Mouse (Mus musculus) Muller cell, postnatal 12 days (primary cell): Measurements from ENCODE around the gene Syt8.

ENCODE experiments used
- DNase-seq: peaks from one replicate; pipeline ENCODE4 v3.0.0-alpha.2; 2015; ENCODE audit errors: inconsistent ontology term

Syt8 gene

DNA sequence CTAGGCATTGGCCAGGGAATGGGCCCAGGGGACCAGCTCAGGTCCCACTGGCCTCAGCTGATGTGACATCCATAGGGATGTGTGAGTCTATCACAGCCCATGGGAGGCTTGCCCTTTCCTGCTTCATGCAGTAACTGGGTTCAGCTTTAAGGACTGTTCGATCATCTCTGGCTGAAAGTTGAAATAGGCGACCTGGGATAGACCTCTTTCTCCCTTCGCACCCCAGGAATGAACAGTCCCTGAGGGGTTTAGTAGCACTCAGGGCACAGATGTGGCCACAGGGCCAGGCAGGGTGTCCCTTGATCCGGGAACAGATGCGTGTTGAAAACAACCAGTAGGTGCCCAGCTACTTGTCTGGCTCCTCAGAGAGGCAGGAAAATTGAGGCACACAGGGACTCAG, 41.6 kb downstream of the Syt8 start:
- no peak for DNase-seq

DNA sequence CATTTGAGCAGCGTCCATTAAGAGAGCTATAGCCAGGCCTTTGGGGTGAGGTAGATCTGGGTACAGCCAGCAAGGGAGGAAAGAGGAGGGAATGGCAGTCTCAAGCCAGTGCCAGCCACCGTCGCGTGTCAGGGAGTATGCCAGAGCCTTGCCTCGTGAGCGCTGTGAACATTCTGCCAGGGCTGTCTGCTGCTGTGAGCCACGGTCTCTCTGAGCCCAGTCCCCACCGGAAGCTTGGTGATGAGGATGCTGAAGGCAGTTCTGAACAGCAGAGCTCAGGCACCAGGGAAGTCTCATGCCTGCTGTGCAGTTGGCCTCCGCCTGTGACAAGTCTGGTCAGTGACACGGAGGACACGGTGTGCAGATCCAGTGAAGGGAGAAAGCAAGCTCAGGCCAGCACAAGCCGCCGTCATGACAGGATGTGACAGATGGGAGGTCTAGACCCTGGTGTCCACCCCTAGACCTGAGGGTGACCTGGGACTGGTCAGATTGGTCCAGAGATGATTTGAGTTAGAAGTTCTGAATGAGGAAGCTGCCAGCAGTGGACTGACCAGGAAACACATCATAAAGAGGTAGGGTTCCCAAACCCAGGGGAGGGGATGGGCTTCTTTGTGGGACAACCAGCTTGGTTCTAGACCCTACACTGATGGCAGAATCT, 42.3 kb downstream of the Syt8 start:
- DNase-seq: no peak

DNA sequence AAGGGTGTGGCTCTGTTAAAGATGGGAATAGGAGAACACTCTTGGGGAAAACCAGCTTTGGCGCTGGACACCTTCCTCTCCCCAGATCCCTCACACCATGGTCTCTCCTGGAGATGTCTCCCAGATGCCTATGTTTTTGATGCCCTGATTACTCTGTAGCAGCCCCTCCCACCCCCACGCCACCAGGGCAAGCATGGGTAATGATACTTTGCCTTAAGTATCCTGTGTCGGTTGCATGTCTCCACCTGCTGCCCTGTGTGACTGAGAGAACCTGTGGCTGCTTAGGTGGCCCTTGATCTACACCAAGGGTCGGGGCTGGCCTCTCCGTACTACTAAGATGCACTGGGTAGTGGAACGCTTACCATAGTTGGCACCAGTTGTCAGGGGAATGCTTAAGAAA, 43.4 kb downstream of the Syt8 start:
- DNase-seq: no peak

DNA sequence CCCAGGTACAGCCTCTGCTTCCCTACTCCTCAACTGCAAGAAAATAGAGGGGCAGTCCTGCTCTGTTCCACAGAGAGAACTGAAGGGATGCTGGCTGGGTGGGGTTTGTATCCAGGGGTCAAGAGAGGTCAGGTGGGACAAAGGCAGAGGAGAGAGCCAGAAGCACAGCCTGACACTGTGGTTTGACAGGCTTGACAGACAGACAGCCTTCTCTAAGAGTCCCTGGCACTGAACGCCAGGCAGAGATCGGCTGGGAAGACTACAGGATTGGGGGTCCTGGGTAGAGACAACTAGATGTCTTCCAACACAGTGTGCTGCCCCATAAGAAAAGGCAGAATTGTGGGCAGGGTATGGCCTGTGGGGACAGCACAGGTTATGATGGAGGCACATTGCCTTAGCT, 43.9 kb downstream of the Syt8 start:
- DNase-seq: no peak

DNA sequence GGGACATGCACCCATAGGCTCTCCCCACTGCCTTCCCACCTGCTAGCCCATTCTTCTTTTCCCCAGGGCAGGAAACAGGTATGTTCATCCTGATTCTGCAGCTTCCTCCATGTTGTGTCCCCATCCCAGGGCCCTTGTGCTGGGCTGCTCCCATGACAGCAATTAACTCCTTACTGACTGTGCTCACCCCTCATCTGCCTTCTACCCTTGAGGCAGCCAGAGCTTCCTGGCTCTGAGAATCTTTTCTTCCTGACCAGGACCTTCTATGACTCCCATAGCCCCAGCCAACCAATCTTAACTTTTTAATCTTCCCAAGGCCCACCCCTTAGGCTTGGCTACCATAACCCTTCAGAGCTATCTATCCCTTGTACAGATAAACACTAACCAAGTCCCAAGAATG, 44.7 kb downstream of the Syt8 start:
- no peak for DNase-seq

DNA sequence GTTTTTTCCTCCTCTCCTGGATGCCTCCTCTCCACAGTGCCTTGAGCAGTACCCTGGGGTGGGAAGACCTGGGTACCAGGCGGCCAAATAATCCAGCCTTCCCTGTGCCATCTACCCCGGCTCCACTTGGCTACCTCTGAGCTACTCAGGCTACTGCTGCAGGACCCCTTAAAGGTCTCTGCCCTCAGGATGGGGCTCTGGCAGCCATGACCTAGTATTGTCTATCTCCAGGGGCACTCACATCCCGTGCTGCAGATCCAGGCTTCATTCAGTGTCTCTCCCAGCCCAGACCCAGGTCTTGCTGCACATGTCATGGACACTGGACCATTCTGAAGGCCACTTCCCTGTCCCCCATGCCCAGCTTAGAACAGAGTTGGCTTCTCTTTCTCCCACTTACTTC, 45.2 kb downstream of the Syt8 start:
- no peak for DNase-seq

DNA sequence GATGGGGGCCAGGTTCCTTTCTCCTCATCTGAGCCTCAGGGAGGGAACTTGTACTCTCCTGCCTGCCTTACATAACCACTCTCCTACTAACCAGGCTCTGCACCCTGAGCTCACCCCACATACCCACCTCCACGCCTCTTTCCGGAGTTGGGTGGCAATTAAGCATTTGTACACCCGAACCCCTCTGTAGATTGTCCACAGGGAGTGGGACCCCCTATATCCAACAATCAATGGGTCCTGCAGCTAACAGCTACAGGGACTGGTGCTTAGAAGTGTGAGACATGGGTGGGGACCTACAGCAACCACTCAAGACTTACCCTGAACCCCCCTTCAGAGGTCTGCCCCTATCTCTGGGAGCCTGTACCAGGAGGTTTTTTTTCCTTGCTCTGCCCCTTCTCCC, 46.0 kb downstream of the Syt8 start:
- no peak for DNase-seq

DNA sequence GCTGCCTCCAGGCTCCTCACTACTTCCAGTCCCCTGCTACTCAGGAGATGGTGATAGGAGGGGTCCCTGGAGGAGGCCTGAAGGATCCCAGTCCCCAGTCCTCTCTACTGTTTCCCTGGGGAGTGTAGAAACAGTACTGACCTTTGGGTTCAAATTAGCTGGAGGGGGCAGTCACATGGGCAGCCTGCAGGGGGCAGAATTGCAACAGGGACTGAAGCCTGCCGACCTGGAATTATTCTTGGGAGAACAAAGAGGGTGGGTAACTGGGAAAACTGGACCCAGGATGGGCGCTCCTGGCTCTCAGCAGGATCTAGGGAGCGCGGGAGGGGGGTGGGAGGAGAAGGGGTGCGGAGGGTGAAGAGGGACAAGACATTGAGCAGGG, 46.5 kb downstream of the Syt8 start:
- no peak for DNase-seq

DNA sequence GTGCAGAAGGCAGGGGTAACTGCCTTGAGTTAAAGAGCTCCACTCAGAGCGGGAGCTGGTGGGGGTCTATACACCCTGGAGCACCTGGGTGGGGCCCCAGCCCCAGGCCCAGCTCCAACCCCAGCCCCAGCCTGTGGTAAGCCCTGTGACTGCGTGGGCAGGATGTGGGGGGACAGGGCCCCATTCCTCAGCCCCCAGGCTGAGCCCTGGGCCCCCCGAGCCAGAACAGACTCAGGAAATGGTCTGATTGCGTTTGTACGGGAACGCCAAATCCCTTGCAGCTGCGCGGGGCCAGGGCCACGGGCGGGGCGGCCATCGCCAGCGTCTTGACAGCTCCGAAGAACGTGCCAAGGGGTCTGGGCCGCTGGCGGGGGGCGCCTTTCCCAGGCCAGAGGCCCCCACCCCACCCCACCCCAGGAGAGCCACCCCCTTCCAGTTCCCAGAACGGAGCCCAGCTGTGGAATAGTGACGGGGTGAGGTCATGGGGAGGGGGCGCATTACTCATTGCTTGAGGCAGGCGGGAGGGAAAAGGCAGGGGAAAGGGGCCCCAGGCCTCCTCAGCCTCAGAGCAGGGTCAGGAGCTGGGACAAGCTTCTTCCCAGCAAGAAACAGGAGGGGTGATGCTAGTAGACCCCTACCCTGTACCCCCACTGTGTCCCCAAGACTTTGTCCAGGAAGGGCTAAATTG, 47.1 kb downstream of the Syt8 start:
- peak; percentile 81 for DNase-seq

DNA sequence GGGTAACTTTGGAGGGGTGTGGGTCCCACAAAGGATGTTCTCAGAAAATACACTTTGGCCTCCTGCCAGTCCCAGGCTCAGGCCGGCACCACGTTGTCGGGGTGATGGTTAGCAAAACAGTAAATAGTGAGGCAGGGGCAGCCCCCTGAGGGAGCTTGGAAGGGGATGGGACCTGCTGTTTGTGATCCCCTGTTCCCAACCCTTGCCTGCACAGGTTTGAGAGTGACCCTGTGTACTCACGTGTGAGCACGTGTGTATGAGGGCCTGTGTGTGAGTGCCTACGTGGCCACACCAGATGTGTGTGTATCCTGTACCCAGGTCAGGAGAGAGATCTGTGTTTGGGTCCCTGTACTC, 47.6 kb downstream of the Syt8 start:
- no peak for DNase-seq

DNA sequence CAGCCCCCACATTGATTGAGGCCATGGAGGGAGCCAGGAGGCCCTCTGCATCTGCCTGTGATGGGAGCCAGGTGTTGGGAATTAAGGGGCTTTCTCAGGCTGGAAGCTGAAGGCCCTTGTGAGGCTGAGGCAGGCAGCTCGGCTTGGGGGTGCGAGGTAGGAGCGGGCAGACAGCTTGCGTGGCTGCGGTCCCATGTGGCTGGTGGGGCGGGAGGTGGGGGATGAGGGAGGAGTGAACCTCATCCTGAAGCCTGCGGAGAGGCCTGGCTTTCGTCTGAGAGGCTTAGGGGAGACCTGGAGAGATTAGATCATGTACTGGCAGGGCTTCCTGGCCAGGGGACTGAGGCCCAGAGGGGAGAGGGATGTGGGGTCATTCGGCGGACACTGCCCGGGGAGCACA, 48.5 kb downstream of the Syt8 start:
- no peak for DNase-seq

DNA sequence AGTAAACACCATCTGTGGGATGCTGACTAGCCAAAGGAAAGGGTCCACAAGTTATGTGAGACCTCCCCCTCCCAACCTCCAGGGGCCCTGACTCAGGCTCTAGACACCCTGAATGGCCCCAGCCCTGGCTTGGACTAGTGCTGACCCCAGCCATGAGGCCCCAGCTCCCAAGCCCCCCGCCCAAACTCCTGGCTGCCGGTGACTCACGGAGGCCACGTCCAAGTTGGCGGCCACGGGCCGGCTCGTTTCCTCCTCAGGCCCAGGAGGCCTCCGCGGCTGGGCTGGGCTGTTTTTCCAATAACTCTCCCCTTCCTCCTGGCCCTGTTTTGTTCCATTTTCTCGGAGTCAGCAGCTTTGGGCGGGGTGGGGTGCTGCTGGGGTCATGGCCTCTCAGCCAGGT, 50.1 kb downstream of the Syt8 start:
- no peak for DNase-seq

DNA sequence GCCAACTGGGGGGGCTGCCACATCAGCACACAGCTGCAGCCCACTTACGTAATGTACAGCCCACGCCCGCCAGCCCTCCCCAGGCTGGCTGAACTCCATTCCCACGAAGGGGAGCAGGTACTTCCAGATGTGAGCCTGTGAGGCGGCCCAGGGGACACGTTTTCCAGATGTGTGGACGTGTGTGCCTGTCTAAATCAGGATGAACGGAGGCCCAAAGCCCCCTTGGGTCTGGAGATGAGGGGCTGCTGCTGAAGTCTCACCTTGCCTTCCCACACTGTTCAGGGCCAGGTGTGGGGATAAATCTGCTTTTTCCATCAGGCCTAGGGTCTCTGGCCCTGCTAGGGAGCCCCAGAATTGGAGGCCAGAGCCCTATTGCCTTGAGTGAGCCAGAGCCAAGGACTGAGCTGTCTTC, 52.1 kb downstream of the Syt8 start:
- no peak for DNase-seq

DNA sequence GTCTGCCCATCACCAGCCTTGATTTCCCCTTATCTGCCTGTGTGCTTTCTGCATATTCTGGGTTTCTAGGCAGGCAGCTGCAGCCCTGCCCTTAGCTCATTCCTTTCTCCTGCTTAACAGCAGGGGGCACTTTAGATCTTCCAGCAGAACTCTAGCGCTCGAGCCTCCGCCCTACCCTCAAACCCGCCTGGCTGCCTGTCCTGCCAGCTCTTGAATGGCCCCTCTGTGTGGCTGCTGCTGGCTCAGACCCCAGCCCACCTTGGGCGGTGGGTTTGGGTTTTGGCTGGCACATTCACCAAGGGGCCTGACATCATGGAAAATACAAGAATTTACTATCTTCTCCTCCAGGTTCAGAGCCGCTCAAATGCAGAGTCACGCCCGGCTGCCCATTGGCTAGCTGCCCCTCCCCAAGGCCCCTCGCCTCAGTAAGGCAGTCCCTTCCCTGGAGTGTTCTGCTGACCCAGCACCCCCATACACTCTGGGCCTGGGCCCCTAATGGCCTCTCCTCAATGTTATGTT, 52.8 kb downstream of the Syt8 start:
- DNase-seq: peak; percentile 65

DNA sequence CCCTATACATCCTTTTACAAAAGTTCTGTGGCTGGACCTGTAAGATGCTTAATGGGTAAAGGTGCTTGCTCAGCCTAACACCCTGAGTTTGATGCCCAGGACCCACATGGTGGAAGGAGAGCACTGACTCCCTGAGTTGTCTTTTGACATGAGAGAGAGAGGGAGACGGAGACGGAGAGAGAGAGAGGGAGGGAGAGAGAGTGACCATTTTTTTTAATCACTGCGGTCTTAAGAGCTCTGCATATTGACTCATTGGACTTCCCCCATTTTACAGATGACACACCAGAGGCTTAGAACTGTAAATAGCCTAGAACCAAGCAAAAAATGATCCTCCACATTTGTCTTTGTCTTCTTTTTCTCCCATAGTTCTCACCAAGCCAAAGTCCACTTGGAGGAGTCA, 53.4 kb downstream of the Syt8 start:
- DNase-seq: no peak
